ENCODE assay signal across 20 mouse cellular contexts in genomic region chr1:33620091-33620788, GRCm38 (mm10). TPM values are rescaled to one million over a fixed set of nuclear protein-coding genes. Genes with fewer than 3 reads are reported as not detected.
DNase-seq lines count a peak whose midpoint lies in the region; ATAC-seq and TF ChIP-seq lines count a peak whose summit lies in the region.
"Had no signal": no experiment of that assay in that cellular context is flagged by ENCODE, and none has a peak within 500 bp of the region (broad histone marks: within the 10 kb centered on the region; RNA-seq: fewer than 3 reads in every experiment).

No protein-coding gene starts in this region.

- DNase-seq in midbrain, embryonic 11.5 days (ENCODE audit: low spot score, missing footprints): peak; percentile 51
- peak; percentile 25 for DNase-seq in liver, embryonic 13.5 days
- DNase-seq in liver, postnatal 0 days: no peak
- DNase-seq in Muller cell, postnatal 12 days (ENCODE audit: inconsistent ontology term): no peak
- no peak for DNase-seq in natural killer cell, adult 2 months (ENCODE audit: low spot score in 2 of 2)
- no peak for DNase-seq in frontal cortex, adult 2 months (ENCODE audit: extremely low spot score in 1 of 2, low spot score in 1 of 2)
- DNase-seq: adrenal gland, postnatal 14 days; cerebellum, adult 18-20 months; cerebellum, adult 9-11 months; cerebellum, postnatal 36 days; gastrocnemius, postnatal 36 days; heart, adult 11 months; heart, postnatal 36 days had no signal

- peak; percentile 18; the same call in 1 of the 2 replicates for TF ChIP-seq CTCF in liver, postnatal 0 days (IDR thresholded peaks at IDR 0.05; ENCODE audit: low read depth)

- H3K27me3 ChIP-seq in midbrain, embryonic 11.5 days (ENCODE audit: control insufficient read depth, insufficient read depth, low read length): no peaks in the 10 kb centered on the region
- H3K27me3 ChIP-seq in midbrain, embryonic 15.5 days (replicated peaks): no peaks in the 10 kb centered on the region
- no peaks in the 10 kb centered on the region for H3K27me3 ChIP-seq in liver, embryonic 13.5 days
- no peaks in the 10 kb centered on the region for H3K27me3 ChIP-seq in liver, postnatal 0 days (ENCODE audit: insufficient read depth, low read length)
- H3K27me3 ChIP-seq: CH12.LX; heart, embryonic 13.5 days; hindbrain, embryonic 15.5 days had no signal

- no peak overlapping the region for H3K4me3 ChIP-seq in midbrain, embryonic 11.5 days (ENCODE audit: low read depth, low read length)
- no peak overlapping the region for H3K4me3 ChIP-seq in midbrain, embryonic 15.5 days
- H3K4me3 ChIP-seq in liver, embryonic 13.5 days (replicated peaks): no peak overlapping the region
- no peak overlapping the region for H3K4me3 ChIP-seq in liver, postnatal 0 days (ENCODE audit: low read depth, low read length)
- H3K4me3 ChIP-seq: embryonic facial prominence, embryonic 10.5 days; forebrain, embryonic 10.5 days; heart, embryonic 13.5 days; hindbrain, embryonic 15.5 days had no signal

- 96% methylated on average over 9 of the region's 9 CpGs for WGBS in midbrain, embryonic 11.5 days
- WGBS in midbrain, embryonic 15.5 days: 93% methylated on average over 9 of the region's 9 CpGs
- WGBS in liver, embryonic 13.5 days (ENCODE audit: insufficient replicate concordance): 31% methylated on average over 9 of the region's 9 CpGs
- WGBS in liver, postnatal 0 days (ENCODE audit: insufficient replicate concordance): 57% methylated on average over 9 of the region's 9 CpGs

- no peak overlapping the region for H3K27ac ChIP-seq in midbrain, embryonic 11.5 days (ENCODE audit: low read depth, low read length)
- H3K27ac ChIP-seq in midbrain, embryonic 15.5 days: no peak overlapping the region
- peak overlapping the region; percentile 86 for H3K27ac ChIP-seq in liver, embryonic 13.5 days
- H3K27ac ChIP-seq in liver, postnatal 0 days (ENCODE audit: low read depth): no peak overlapping the region
- H3K27ac ChIP-seq: embryonic facial prominence, embryonic 10.5 days; forebrain, embryonic 10.5 days; heart, embryonic 13.5 days; hindbrain, embryonic 15.5 days had no signal

- no peak overlapping the region for H3K9ac ChIP-seq in midbrain, embryonic 11.5 days (ENCODE audit: low read length)
- H3K9ac ChIP-seq in midbrain, embryonic 15.5 days: no peak overlapping the region
- no peak overlapping the region; the same call in 1 of the 2 replicates for H3K9ac ChIP-seq in liver, embryonic 13.5 days
- no peak overlapping the region for H3K9ac ChIP-seq in liver, postnatal 0 days (replicated peaks)
- H3K9ac ChIP-seq: heart, embryonic 13.5 days; hindbrain, embryonic 15.5 days had no signal

- peaks cover 3% of the 10 kb centered on the region; the same call in 1 of the 2 replicates for H3K36me3 ChIP-seq in midbrain, embryonic 11.5 days (ENCODE audit: control insufficient read depth, insufficient read depth, low read length)
- H3K36me3 ChIP-seq in midbrain, embryonic 15.5 days (replicated peaks): no peaks in the 10 kb centered on the region
- peaks cover 48% of the 10 kb centered on the region for H3K36me3 ChIP-seq in liver, embryonic 13.5 days
- peaks cover 3% of the 10 kb centered on the region for H3K36me3 ChIP-seq in liver, postnatal 0 days (replicated peaks; ENCODE audit: insufficient read depth, low read length)
- H3K36me3 ChIP-seq: hindbrain, embryonic 15.5 days had no signal

- ATAC-seq in midbrain, embryonic 11.5 days (ENCODE audit: low FRiP score): no peak
- no peak for ATAC-seq in midbrain, embryonic 15.5 days (replicated peaks)
- ATAC-seq in liver, embryonic 13.5 days (ENCODE audit: low read depth): peak; percentile 54
- no peak for ATAC-seq in liver, postnatal 0 days
- ATAC-seq: forebrain, embryonic 14.5 days had no signal

- peak; percentile 33; the same call in 1 of the 2 replicates for TF ChIP-seq EP300 in liver, postnatal 0 days (IDR thresholded peaks at IDR 0.05; ENCODE audit: low read depth)

- no peaks in the 10 kb centered on the region for H3K4me1 ChIP-seq in midbrain, embryonic 11.5 days (ENCODE audit: control insufficient read depth, insufficient read depth, low read length)
- no peaks in the 10 kb centered on the region for H3K4me1 ChIP-seq in midbrain, embryonic 15.5 days
- H3K4me1 ChIP-seq in liver, embryonic 13.5 days (replicated peaks): peaks cover 78% of the 10 kb centered on the region
- peaks cover 7% of the 10 kb centered on the region for H3K4me1 ChIP-seq in liver, postnatal 0 days (ENCODE audit: insufficient read depth)
- H3K4me1 ChIP-seq: embryonic facial prominence, embryonic 10.5 days; forebrain, embryonic 10.5 days; heart, embryonic 13.5 days; hindbrain, embryonic 15.5 days had no signal

- H3K4me2 ChIP-seq in midbrain, embryonic 11.5 days: no peak overlapping the region
- H3K4me2 ChIP-seq in midbrain, embryonic 15.5 days: no peak overlapping the region
- H3K4me2 ChIP-seq in liver, embryonic 13.5 days: peak overlapping the region; percentile 41
- H3K4me2 ChIP-seq in liver, postnatal 0 days (ENCODE audit: low read depth, low read length): no peak overlapping the region
- H3K4me2 ChIP-seq: heart, embryonic 13.5 days; hindbrain, embryonic 15.5 days had no signal

- H3K9me3 ChIP-seq in midbrain, embryonic 11.5 days (ENCODE audit: control insufficient read depth, low read length): no peaks in the 10 kb centered on the region
- no peaks in the 10 kb centered on the region for H3K9me3 ChIP-seq in midbrain, embryonic 15.5 days
- H3K9me3 ChIP-seq in liver, embryonic 13.5 days (replicated peaks): no peaks in the 10 kb centered on the region
- no peaks in the 10 kb centered on the region for H3K9me3 ChIP-seq in liver, postnatal 0 days (ENCODE audit: low read length)
- H3K9me3 ChIP-seq: embryonic facial prominence, embryonic 10.5 days; forebrain, embryonic 10.5 days; heart, embryonic 13.5 days; hindbrain, embryonic 15.5 days had no signal

RNA-seq across cellular contexts. Expression of gene Prim2, which starts 49.4 kb away (rescaled TPM):
- 55.0 and 57.7 TPM in 2 replicates for polyA plus RNA-seq in midbrain, embryonic 11.5 days (2014; fragmentation: Nextera tagmentation; extraction: Ambion mirVana)
- polyA plus RNA-seq in midbrain, embryonic 15.5 days (2015; fragmentation: Nextera tagmentation; extraction: Ambion mirVana): 21.0 and 21.7 TPM in 2 replicates
- polyA plus RNA-seq in liver, embryonic 13.5 days (2015; fragmentation: Nextera tagmentation; extraction: Ambion mirVana): 43.2 and 49.5 TPM in 2 replicates
- polyA plus RNA-seq in liver, postnatal 0 days (2015; fragmentation: Nextera tagmentation; extraction: Ambion mirVana): 14.1 and 15.7 TPM in 2 replicates
- 9.6 and 9.9 TPM in 2 replicates for polyA plus RNA-seq in frontal cortex, adult 2 months (2012; rRNA removed)

Comparison
In these comparisons a context has a peak if more than half of its experiments do, and no peak if none do; other contexts are left out.
1. DNase-seq: peak in midbrain, embryonic 11.5 days (single experiment) and liver, embryonic 13.5 days (single experiment); none in liver, postnatal 0 days (single experiment), Muller cell, postnatal 12 days (single experiment), natural killer cell, adult 2 months (0 of 2) and frontal cortex, adult 2 months (0 of 2).